Mouse (Mus musculus): ENCODE data around the gene Ptpra. TPM values are rescaled to one million over a fixed set of nuclear protein-coding genes. Genes with fewer than 3 reads are reported as not detected.

Ptpra gene
- polyA plus RNA-seq, 1 experiment from 2014 or later: 152 TPM

GRCm38 (mm10) chr2:130421781-130422620 is 28.1 kb upstream of the Ptpra start:
- no peak for ATAC-seq
- H3K36me3 ChIP-seq (ENCODE audit: control insufficient read depth, insufficient read depth): no peaks in the 10 kb centered on the region
- no peak overlapping the region for H3K9ac ChIP-seq (replicated peaks; ENCODE audit: low read depth, low read length)
- peaks cover 34% of the 10 kb centered on the region for H3K4me1 ChIP-seq (replicated peaks; ENCODE audit: control insufficient read depth, insufficient read depth, low read length)
- WGBS: 97% methylated on average over 26 of the region's 26 CpGs
- H3K27ac ChIP-seq (ENCODE audit: low read length): no peak overlapping the region
- H3K9me3 ChIP-seq (ENCODE audit: control insufficient read depth, low read length): no peaks in the 10 kb centered on the region
- H3K4me2 ChIP-seq (ENCODE audit: low read length): no peak overlapping the region
- H3K4me3 ChIP-seq (replicated peaks; ENCODE audit: low read length): no peak overlapping the region
- no peaks in the 10 kb centered on the region for H3K27me3 ChIP-seq (replicated peaks; ENCODE audit: control insufficient read depth, insufficient read depth, low read length)

- Histone ChIP-seq H3K27ac (ENCODE audit: low read length) (peak overlapping the region; percentile 90), H3K9me3 (ENCODE audit: control insufficient read depth, low read length) (no peaks in the 10 kb centered on the region), H3K4me2 (ENCODE audit: low read length) (peak overlapping the region; percentile 79), H3K4me1 (replicated peaks; ENCODE audit: control insufficient read depth, insufficient read depth, low read length) (peaks cover 34% of the 10 kb centered on the region), H3K9ac (replicated peaks; ENCODE audit: low read depth, low read length) (peak overlapping the region; percentile 77), H3K27me3 (replicated peaks; ENCODE audit: control insufficient read depth, insufficient read depth, low read length) (no peaks in the 10 kb centered on the region), H3K4me3 (replicated peaks; ENCODE audit: low read length) (peak overlapping the region; percentile 65), H3K36me3 (ENCODE audit: control insufficient read depth, insufficient read depth) (no peaks in the 10 kb centered on the region)
- 15% methylated on average over 49 of the region's 49 CpGs for WGBS
- ATAC-seq: peak; percentile 74
Observed at GRCm38 (mm10) chr2:130423397-130424125, 26.5 kb upstream of the Ptpra start.

DNA sequence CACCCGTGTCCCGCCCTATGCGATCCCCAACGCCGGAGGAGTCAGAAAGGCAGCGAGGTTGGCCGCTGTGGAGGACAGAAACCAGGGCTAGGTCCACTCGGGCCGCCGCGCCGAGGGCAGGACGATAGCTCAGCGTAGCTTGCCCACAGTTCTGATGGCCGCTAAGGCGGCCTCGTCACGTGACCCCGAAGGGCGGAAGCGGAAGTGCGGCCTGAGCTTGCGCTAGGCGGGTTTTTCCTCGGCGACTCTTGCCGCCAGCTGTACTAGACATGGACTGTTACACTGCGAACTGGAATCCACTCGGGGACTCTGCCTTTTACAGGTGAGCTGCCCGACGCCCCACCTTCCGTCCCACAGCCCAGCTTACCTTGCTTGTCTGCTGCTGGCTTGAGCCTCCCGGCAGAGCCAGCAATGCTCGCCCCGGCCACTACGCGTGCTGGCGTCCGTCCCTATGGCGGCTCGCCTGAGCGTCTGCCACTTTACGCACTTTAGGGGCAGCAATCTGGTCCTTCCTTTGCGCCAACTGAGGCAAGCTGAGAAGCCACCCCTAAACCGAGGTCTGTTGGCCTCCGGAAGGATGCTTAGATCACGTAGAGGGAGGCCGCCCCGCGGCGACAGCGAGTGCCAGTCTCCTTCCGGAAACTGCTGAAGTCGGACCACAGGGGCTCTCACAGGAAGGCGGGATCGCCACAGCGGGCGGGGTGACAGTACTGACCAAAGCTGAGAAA is 25.8 kb upstream of the Ptpra start, which contains the start of the genes Vps16 and Pced1a:
Gene Vps16 (plus strand): TSS at position 214 of the 728 bp plus-strand sequence.
Gene Pced1a (minus strand): TSS at position 576 of the 728 bp plus-strand sequence.
- H3K9me3 ChIP-seq (ENCODE audit: control insufficient read depth, low read length): no peaks in the 10 kb centered on the region
- H3K4me2 ChIP-seq (ENCODE audit: low read length): peak within 1 kb of the TSS; percentile 79
- no peaks in the 10 kb centered on the region for H3K36me3 ChIP-seq (ENCODE audit: control insufficient read depth, insufficient read depth)
- peak within 1 kb of the TSS; percentile 90 for H3K27ac ChIP-seq (ENCODE audit: low read length)
- peak; percentile 94 for ATAC-seq
- peak within 1 kb of the TSS; percentile 65 for H3K4me3 ChIP-seq (replicated peaks; ENCODE audit: low read length)
- no peaks in the 10 kb centered on the region for H3K27me3 ChIP-seq (replicated peaks; ENCODE audit: control insufficient read depth, insufficient read depth, low read length)
- peak within 1 kb of the TSS; percentile 77 for H3K9ac ChIP-seq (replicated peaks; ENCODE audit: low read depth, low read length)
- peaks cover 34% of the 10 kb centered on the region for H3K4me1 ChIP-seq (replicated peaks; ENCODE audit: control insufficient read depth, insufficient read depth, low read length)
- under 1% methylated on average over 58 of the region's 58 CpGs for WGBS

DNA sequence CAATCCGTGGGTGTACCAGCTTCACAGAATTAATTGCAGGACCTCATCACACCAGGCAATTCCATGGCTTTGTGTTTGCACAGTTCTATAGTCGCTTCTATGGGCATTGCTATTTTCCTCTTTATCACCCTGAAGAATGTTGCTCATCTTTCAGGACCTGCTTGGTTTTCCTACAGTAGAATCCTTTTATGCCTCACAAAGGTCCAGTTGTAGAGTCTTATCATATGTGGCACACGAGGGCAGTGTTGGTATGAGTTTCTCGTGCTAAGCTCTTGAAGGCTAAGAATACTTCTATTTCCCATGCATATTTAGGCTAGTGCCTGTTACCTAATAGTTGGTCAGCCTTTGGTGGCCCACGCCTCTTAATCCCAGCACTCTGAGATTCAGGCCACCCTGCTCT is 25.0 kb upstream of the Ptpra start:
- H3K4me1 ChIP-seq (replicated peaks; ENCODE audit: control insufficient read depth, insufficient read depth, low read length): peaks cover 34% of the 10 kb centered on the region
- no peak for ATAC-seq
- no peaks in the 10 kb centered on the region for H3K9me3 ChIP-seq (ENCODE audit: control insufficient read depth, low read length)
- H3K4me3 ChIP-seq (replicated peaks; ENCODE audit: low read length): peak overlapping the region; percentile 65
- no peaks in the 10 kb centered on the region for H3K27me3 ChIP-seq (replicated peaks; ENCODE audit: control insufficient read depth, insufficient read depth, low read length)
- 30% methylated on average over 5 of the region's 5 CpGs for WGBS
- H3K9ac ChIP-seq (replicated peaks; ENCODE audit: low read depth, low read length): peak overlapping the region; percentile 77
- H3K27ac ChIP-seq (ENCODE audit: low read length): peak overlapping the region; percentile 90
- no peaks in the 10 kb centered on the region for H3K36me3 ChIP-seq (ENCODE audit: control insufficient read depth, insufficient read depth)
- H3K4me2 ChIP-seq (ENCODE audit: low read length): peak overlapping the region; percentile 79

- H3K4me2 ChIP-seq (ENCODE audit: low read length): no peak overlapping the region
- 57% methylated on average over 2 of the region's 2 CpGs for WGBS
- H3K27me3 ChIP-seq (replicated peaks; ENCODE audit: control insufficient read depth, insufficient read depth, low read length): no peaks in the 10 kb centered on the region
- H3K27ac ChIP-seq (ENCODE audit: low read length): no peak overlapping the region
- H3K9ac ChIP-seq (replicated peaks; ENCODE audit: low read depth, low read length): no peak overlapping the region
- no peaks in the 10 kb centered on the region for H3K36me3 ChIP-seq (ENCODE audit: control insufficient read depth, insufficient read depth)
- ATAC-seq: no peak
- H3K9me3 ChIP-seq (ENCODE audit: control insufficient read depth, low read length): no peaks in the 10 kb centered on the region
- no peak overlapping the region for H3K4me3 ChIP-seq (replicated peaks; ENCODE audit: low read length)
- H3K4me1 ChIP-seq (replicated peaks; ENCODE audit: control insufficient read depth, insufficient read depth, low read length): peaks cover 9% of the 10 kb centered on the region
Observed at GRCm38 (mm10) chr2:130429851-130430250, 20.2 kb upstream of the Ptpra start.

- Histone ChIP-seq H3K9ac (replicated peaks; ENCODE audit: low read depth, low read length) (no peak overlapping the region), H3K27me3 (replicated peaks; ENCODE audit: control insufficient read depth, insufficient read depth, low read length) (no peaks in the 10 kb centered on the region), H3K4me3 (replicated peaks; ENCODE audit: low read length) (no peak overlapping the region), H3K4me1 (replicated peaks; ENCODE audit: control insufficient read depth, insufficient read depth, low read length) (peaks cover 2% of the 10 kb centered on the region), H3K36me3 (ENCODE audit: control insufficient read depth, insufficient read depth) (no peaks in the 10 kb centered on the region), H3K27ac (ENCODE audit: low read length) (no peak overlapping the region), H3K9me3 (ENCODE audit: control insufficient read depth, low read length) (no peaks in the 10 kb centered on the region), H3K4me2 (ENCODE audit: low read length) (no peak overlapping the region)
- 81% methylated on average over 3 of the region's 3 CpGs for WGBS
- no peak for ATAC-seq
Observed at GRCm38 (mm10) chr2:130430484-130430883, 19.6 kb upstream of the Ptpra start.

- Histone ChIP-seq H3K36me3 (ENCODE audit: control insufficient read depth, insufficient read depth) (no peaks in the 10 kb centered on the region), H3K27ac (ENCODE audit: low read length) (peak overlapping the region; percentile 37)
Observed at GRCm38 (mm10) chr2:130432157-130432556, 17.9 kb upstream of the Ptpra start.

DNA sequence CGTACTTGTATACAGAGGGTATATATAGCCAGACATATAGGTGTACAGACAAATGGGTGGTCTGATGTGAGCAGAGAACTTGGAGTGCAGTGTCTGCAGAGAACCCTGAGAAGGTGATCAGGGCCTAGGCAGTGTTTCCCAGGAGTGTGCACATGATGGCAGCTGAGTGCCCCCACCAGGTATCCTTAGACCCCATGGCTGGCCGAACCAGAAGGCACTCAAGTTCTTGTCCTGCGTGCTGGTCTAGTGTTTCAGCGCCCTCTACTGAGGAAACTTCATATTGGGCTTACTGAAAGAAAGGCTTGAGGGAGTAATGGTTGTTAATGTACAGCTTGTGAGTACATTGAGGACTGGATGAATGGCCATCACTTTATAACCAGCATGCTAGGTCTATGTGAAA is 16.9 kb upstream of the Ptpra start:
- H3K4me3 ChIP-seq (replicated peaks; ENCODE audit: low read length): no peak overlapping the region
- H3K27me3 ChIP-seq (replicated peaks; ENCODE audit: control insufficient read depth, insufficient read depth, low read length): no peaks in the 10 kb centered on the region
- H3K9me3 ChIP-seq (ENCODE audit: control insufficient read depth, low read length): no peaks in the 10 kb centered on the region
- WGBS: 28% methylated on average over 4 of the region's 4 CpGs
- H3K4me1 ChIP-seq (replicated peaks; ENCODE audit: control insufficient read depth, insufficient read depth, low read length): no peaks in the 10 kb centered on the region
- H3K36me3 ChIP-seq (ENCODE audit: control insufficient read depth, insufficient read depth): no peaks in the 10 kb centered on the region
- no peak overlapping the region for H3K9ac ChIP-seq (replicated peaks; ENCODE audit: low read depth, low read length)
- H3K4me2 ChIP-seq (ENCODE audit: low read length): no peak overlapping the region
- no peak; the same call in 1 of the 2 replicates for ATAC-seq
- no peak overlapping the region for H3K27ac ChIP-seq (ENCODE audit: low read length)

More at GRCm38 (mm10) chr2:130432157-130432556, 17.9 kb upstream of the Ptpra start:
- no peak overlapping the region for H3K9ac ChIP-seq (replicated peaks; ENCODE audit: low read depth, low read length)
- no peak overlapping the region for H3K4me2 ChIP-seq (ENCODE audit: low read length)
- no peaks in the 10 kb centered on the region for H3K9me3 ChIP-seq (ENCODE audit: control insufficient read depth, low read length)
- 67% methylated on average over 3 of the region's 3 CpGs for WGBS
- ATAC-seq: peak; percentile 67
- no peaks in the 10 kb centered on the region for H3K4me1 ChIP-seq (replicated peaks; ENCODE audit: control insufficient read depth, insufficient read depth, low read length)
- H3K27me3 ChIP-seq (replicated peaks; ENCODE audit: control insufficient read depth, insufficient read depth, low read length): no peaks in the 10 kb centered on the region
- no peak overlapping the region for H3K4me3 ChIP-seq (replicated peaks; ENCODE audit: low read length)

DNA sequence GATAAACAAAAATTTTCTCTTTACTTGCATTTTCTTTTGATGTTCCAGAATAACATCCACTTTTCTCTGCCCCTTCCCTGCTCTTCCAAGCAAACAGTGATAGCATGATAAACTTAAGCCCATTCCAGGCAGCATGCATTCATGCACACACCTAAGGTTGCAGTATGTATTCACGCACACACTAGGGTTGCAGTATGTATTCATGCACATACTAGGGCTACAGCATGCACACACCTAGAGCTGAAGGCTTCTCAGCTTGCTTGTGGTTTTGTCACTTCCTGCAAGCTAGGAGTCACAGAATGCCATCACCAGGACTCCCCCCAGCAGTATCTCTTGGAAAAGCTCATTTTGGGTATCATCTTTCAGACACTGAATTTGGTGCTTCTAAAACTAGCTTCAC is 13.3 kb upstream of the Ptpra start:
- Histone ChIP-seq H3K9ac (replicated peaks; ENCODE audit: low read depth, low read length) (no peak overlapping the region), H3K4me2 (ENCODE audit: low read length) (no peak overlapping the region), H3K9me3 (ENCODE audit: control insufficient read depth, low read length) (no peaks in the 10 kb centered on the region), H3K27me3 (replicated peaks; ENCODE audit: control insufficient read depth, insufficient read depth, low read length) (no peaks in the 10 kb centered on the region), H3K36me3 (ENCODE audit: control insufficient read depth, insufficient read depth) (peaks cover 19% of the 10 kb centered on the region), H3K27ac (ENCODE audit: low read length) (no peak overlapping the region), H3K4me3 (replicated peaks; ENCODE audit: low read length) (no peak overlapping the region), H3K4me1 (replicated peaks; ENCODE audit: control insufficient read depth, insufficient read depth, low read length) (no peaks in the 10 kb centered on the region)
- 100% methylated on average over 1 of the region's 1 CpGs for WGBS
- no peak for ATAC-seq
